Mouse (Mus musculus): ENCODE measurements at regions not wholly inside any gene's neighbourhood (a gene's known extent, or its start where the extent isn't known, plus 50 kb on each side); places are given as distances from the start of the nearest gene placed in this dataset.

GRCm38 (mm10) chr4:7175030-7175429 is 1063.8 kb downstream of the Car8 start:
- TF ChIP-seq CTCF (IDR thresholded peaks at IDR 0.05; ENCODE audit: low read depth, low read length) (no peak), POLR2A (IDR thresholded peaks at IDR 0.05; ENCODE audit: borderline replicate concordance, low read depth, low read length) (no peak)

All from bone marrow macrophage, adult 2 months (primary cell).